Mouse (Mus musculus) C2C12 (cell line): ENCODE results near the gene Coq7.

Source experiments
- CEBPB ChIP-seq: IDR thresholded peaks from one replicate; pipeline ENCODE4 v1.6.1; 2011; ENCODE audit warnings: low read depth, mild to moderate bottlenecking, control low read depth, moderate library complexity
- CTCF ChIP-seq: IDR thresholded peaks from one replicate; pipeline ENCODE4 v1.5.1; 2011; ENCODE audit not compliant: control insufficient read depth, insufficient read depth, insufficient read length
- MAX ChIP-seq: IDR thresholded peaks from one replicate; pipeline ENCODE4 v1.6.1; 2011; ENCODE audit warnings: mild to moderate bottlenecking, control low read depth
- MYOD1 ChIP-seq: IDR thresholded peaks from one replicate; pipeline ENCODE4 v1.6.1; 2011; ENCODE audit warnings: low read depth; ENCODE audit not compliant: control insufficient read depth, insufficient read length
- USF1 ChIP-seq: IDR thresholded peaks from one replicate; pipeline ENCODE4 v1.6.1; 2011; ENCODE audit warnings: low read depth, mild to moderate bottlenecking, control low read depth, moderate library complexity

- TF ChIP-seq CTCF (no peak), USF1 (no peak), MAX (no peak), MYOD1 (no peak), CEBPB (no peak)
These were observed 11.1 kb downstream of the Coq7 start for GRCm38 (mm10) chr7:118522077-118522476.
